Mouse (Mus musculus) lung, embryonic 16.5 days (tissue): ENCODE measurements around the gene Ikzf3. TPM values are rescaled to one million over a fixed set of nuclear protein-coding genes. Genes with fewer than 3 reads are reported as not detected.

Experiments
- ATAC-seq: fragments of 200-750 bp; cut with Nextera tagmentation; 2 replicates; pipeline ENCODE4 v1.8.0; 2017; ENCODE audit warnings: low read depth, mild to moderate bottlenecking, moderate library complexity
- H3K27ac ChIP-seq: fragments of 300-500 bp; sonication (generic); 2 replicates; pipeline ENCODE4 v1.5.1; 2014; ENCODE audit warnings: mild to moderate bottlenecking, control low read depth, low read length
- H3K27me3 ChIP-seq: fragments of 300-500 bp; sonication (generic); 2 replicates; pipeline ENCODE4 v1.6.1; 2014; ENCODE audit warnings: low read depth, low read length, mixed read lengths; ENCODE audit not compliant: control insufficient read depth, insufficient read depth
- H3K36me3 ChIP-seq: fragments of 300-500 bp; sonication (generic); 2 replicates; pipeline ENCODE4 v1.6.1; 2014; ENCODE audit warnings: low read length; ENCODE audit not compliant: control insufficient read depth, insufficient read depth
- H3K4me1 ChIP-seq: fragments of 300-500 bp; sonication (generic); replicated peaks from 2 replicates; pipeline ENCODE4 v1.6.1; 2014; ENCODE audit warnings: low read length, mixed read lengths; ENCODE audit not compliant: control insufficient read depth, insufficient read depth
- H3K4me2 ChIP-seq: fragments of 300-500 bp; sonication (generic); 2 replicates; pipeline ENCODE4 v1.6.1; 2014; ENCODE audit warnings: low read depth, low read length, control low read depth
- H3K4me3 ChIP-seq: fragments of 300-500 bp; sonication (generic); 2 replicates; pipeline ENCODE4 v1.5.1; 2014; ENCODE audit warnings: mild to moderate bottlenecking, low read length, control low read depth
- H3K9ac ChIP-seq: fragments of 300-500 bp; sonication (generic); 2 replicates; pipeline ENCODE4 v1.6.1; 2014; ENCODE audit warnings: low read length, control low read depth
- H3K9me3 ChIP-seq: fragments of 300-500 bp; sonication (generic); 2 replicates; pipeline ENCODE4 v1.6.1; 2016; ENCODE audit warnings: low read length; ENCODE audit not compliant: control insufficient read depth
- WGBS: fragments of 180-500 bp; shearing (Covaris S2); extraction: QIAGEN DNeasy Blood & Tissue Kit; methylation state at CpG from one replicate; pipeline ENCODE4 v1.1.7; 2014; 5-methylcytosine and 5-hydroxymethylcytosine counted together
- polyA plus RNA-seq: library from polyadenylated mRNA; unstranded; fragments of >200 nt; fragmentation: Nextera tagmentation; extraction: Ambion mirVana; gene quantifications from 2 replicates; pipeline ENCODE4 v1.2.1, GENCODE M21; 2015

Gene Ikzf3
- polyA plus RNA-seq, 1 experiment from 2014 or later = 0.33 TPM

DNA sequence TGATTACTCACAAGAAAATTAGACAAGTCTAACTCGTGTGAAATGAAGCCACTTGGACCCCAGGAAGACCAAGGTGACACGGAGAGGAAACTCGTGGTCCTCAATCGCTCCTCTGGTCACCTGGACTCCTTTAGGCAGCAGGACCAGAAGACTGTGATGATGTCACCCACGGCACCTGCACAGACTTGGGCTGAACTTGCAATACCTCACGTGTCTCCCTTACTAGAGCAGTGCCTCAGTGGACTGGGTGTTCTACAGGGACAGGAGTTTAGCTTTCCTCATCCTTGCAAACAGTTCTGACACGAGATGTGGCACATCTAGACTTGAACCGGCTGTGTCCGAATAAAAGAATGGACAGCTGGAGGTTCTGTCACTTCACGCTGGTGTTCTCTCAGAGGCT lies 63.8 kb downstream of the Ikzf3 start:
- H3K36me3 ChIP-seq = no peaks in the 10 kb centered on the region
- H3K9me3 ChIP-seq = no peaks in the 10 kb centered on the region
- no peak overlapping the region for H3K9ac ChIP-seq
- WGBS = 69% methylated on average over 10 of the region's 10 CpGs
- H3K27ac ChIP-seq = no peak overlapping the region
- no peak for ATAC-seq
- no peaks in the 10 kb centered on the region for H3K27me3 ChIP-seq
- H3K4me1 ChIP-seq = no peaks in the 10 kb centered on the region
- no peak overlapping the region for H3K4me3 ChIP-seq
- no peak overlapping the region for H3K4me2 ChIP-seq

DNA sequence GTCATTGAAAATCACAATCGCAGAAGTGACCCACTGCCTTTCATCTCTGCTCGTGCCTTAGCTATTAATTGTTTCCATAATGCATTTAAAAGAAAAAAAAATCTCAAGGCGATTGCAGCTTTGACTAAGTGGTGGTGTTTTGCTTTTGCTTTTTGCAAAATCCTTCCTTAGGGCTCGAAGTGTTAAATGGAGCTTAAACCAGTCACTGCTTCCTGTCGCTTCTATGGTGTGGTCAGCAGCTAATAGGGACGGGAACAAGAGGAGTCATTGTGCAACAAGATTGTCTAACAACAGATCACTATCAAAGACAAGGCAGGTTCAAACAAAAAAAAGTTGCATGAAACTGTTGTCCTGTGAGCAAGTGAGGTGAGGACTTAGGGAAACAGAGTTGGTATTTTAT lies 64.6 kb downstream of the Ikzf3 start:
- no peak overlapping the region for H3K4me3 ChIP-seq
- H3K36me3 ChIP-seq = no peaks in the 10 kb centered on the region
- H3K27ac ChIP-seq = no peak overlapping the region
- no peak overlapping the region for H3K9ac ChIP-seq
- H3K4me2 ChIP-seq = no peak overlapping the region
- H3K9me3 ChIP-seq = no peaks in the 10 kb centered on the region
- no peaks in the 10 kb centered on the region for H3K4me1 ChIP-seq
- no peaks in the 10 kb centered on the region for H3K27me3 ChIP-seq
- no peak for ATAC-seq
- 54% methylated on average over 6 of the region's 6 CpGs for WGBS

DNA sequence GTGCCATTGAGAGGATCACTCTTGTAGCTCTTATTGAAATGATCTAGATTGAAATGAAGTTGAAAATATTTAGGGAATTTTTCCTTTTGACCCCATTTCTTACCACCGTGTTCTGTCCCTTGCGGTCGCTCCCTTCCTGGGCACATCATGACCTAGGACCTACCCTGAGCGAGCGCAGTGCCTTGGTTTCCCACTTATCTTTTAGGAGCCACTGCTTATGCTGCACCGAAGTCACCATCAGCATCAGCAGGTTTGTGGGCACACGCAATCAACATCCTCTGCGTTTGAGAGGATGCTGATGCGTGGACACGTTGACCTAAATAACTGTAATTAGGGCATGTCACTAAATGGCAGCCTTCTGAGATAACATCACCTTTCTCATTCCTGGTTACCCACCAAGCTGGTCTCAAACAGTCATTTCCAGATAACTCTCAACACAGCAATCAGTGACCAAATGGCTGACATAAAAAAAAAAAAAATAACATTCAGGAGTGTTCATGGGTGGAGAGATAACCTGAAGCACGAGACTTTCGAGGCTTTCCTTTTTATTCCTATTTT lies 65.8 kb downstream of the Ikzf3 start:
- Histone ChIP-seq H3K9me3 (no peaks in the 10 kb centered on the region), H3K4me3 (no peak overlapping the region), H3K9ac (no peak overlapping the region), H3K4me2 (no peak overlapping the region), H3K36me3 (no peaks in the 10 kb centered on the region), H3K27me3 (no peaks in the 10 kb centered on the region), H3K4me1 (no peaks in the 10 kb centered on the region), H3K27ac (no peak overlapping the region)
- ATAC-seq = no peak
- 80% methylated on average over 12 of the region's 12 CpGs for WGBS

DNA sequence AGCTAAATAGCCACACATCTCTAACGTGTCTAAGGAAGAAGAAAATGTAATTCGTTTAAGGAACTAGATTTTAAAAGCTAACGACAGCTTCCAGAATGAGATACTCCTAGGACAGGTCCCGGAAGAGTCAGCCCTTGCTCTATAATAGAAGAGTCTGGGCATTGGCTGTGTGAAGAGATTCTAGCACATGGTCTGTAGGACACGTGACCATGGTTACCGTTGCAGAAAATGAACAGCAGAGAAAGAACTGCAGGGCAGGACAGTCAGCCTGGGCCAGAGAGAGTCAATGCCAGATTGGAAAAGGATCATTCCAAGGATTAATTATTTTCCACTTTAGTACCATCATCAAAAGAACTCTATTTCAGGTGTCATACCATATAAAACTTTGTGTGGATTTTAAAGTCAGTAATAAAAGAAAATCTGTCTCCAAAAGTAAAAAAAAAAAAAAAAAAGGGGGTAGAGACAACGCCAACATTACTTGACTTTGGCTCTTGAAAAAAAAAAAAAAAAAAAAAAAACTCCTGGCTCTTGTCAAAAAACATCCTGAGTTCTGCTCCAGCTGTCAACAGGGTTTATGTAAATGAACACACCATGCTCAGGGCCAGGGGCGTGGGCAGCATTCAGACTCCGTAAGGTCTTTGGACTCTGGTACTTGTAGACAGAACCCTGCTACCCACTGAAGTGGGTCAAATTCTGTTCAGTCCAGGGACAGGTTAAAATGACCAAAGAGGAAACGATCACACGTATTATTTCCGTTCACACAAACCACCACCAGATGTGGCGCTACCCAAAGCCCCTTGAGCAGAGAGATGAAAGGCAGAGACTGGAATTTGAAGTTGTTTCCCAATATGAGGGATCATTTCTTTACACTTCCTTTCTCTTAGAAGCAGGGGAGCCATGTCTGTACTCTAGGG lies 66.5 kb downstream of the Ikzf3 start:
- H3K4me1 ChIP-seq = no peaks in the 10 kb centered on the region
- WGBS = 71% methylated on average over 13 of the region's 13 CpGs
- H3K4me2 ChIP-seq = no peak overlapping the region
- H3K36me3 ChIP-seq = no peaks in the 10 kb centered on the region
- ATAC-seq = no peak
- no peak overlapping the region for H3K9ac ChIP-seq
- H3K4me3 ChIP-seq = no peak overlapping the region
- H3K9me3 ChIP-seq = no peaks in the 10 kb centered on the region
- H3K27me3 ChIP-seq = no peaks in the 10 kb centered on the region
- H3K27ac ChIP-seq = no peak overlapping the region

DNA sequence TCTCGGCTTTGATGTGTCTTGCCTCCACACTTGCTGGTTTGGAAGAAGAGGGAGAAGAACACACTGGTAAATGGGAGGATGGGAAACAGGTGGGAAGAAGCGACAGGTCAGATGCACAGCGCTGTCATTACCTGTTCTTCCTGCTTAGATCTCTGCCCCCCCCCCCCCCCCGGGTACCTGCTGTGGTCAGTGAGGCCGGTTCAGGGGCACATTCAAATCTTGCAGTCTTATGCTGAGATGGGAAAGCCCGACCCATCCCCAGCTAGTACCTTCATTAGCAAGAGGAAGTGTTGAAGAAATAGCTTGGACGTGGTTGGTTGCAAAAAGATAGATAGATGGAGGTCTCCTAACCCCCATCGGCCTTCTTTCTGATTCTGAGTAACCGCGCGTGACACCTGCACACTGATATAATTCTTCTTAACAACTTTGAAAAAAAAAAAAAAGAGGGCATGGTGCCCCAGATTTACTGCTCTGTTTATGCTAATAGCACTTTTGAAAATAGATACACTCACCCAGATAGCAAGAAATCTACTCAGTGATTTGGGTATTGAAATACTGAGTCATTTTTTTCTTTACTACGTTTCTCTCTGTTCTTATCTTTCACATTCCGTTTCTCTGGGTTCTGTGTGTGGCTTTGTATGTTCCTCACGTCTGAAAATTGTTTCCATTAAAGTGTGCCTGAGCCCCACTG lies 68.7 kb downstream of the Ikzf3 start:
- no peak overlapping the region for H3K4me3 ChIP-seq
- no peak overlapping the region for H3K4me2 ChIP-seq
- WGBS = 58% methylated on average over 14 of the region's 14 CpGs
- no peak for ATAC-seq
- no peak overlapping the region for H3K9ac ChIP-seq
- no peaks in the 10 kb centered on the region for H3K27me3 ChIP-seq
- H3K9me3 ChIP-seq = no peaks in the 10 kb centered on the region
- no peak overlapping the region for H3K27ac ChIP-seq
- no peaks in the 10 kb centered on the region for H3K36me3 ChIP-seq
- H3K4me1 ChIP-seq = no peaks in the 10 kb centered on the region

DNA sequence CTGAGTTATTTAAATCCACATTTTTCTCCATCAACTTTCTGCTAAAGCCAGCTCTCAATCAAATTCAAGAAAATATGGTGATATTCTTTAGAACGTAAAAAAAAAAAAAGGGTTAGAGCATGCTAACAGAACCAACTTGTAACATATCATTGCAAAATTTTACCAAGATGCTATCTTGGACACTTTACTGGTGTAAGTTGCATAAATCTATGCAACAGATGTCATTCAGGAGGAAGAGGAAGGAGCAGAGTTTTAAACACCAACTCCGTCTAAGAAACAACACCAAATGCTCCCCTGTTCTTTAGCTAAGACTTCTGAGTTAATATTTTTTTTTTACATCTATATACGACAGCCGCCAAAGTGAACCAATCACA lies 69.4 kb downstream of the Ikzf3 start:
- 67% methylated on average over 4 of the region's 4 CpGs for WGBS
- Histone ChIP-seq H3K4me2 (no peak overlapping the region), H3K9ac (no peak overlapping the region), H3K27ac (no peak overlapping the region), H3K4me1 (no peaks in the 10 kb centered on the region), H3K36me3 (no peaks in the 10 kb centered on the region), H3K27me3 (no peaks in the 10 kb centered on the region), H3K4me3 (no peak overlapping the region), H3K9me3 (no peaks in the 10 kb centered on the region)
- ATAC-seq = no peak

DNA sequence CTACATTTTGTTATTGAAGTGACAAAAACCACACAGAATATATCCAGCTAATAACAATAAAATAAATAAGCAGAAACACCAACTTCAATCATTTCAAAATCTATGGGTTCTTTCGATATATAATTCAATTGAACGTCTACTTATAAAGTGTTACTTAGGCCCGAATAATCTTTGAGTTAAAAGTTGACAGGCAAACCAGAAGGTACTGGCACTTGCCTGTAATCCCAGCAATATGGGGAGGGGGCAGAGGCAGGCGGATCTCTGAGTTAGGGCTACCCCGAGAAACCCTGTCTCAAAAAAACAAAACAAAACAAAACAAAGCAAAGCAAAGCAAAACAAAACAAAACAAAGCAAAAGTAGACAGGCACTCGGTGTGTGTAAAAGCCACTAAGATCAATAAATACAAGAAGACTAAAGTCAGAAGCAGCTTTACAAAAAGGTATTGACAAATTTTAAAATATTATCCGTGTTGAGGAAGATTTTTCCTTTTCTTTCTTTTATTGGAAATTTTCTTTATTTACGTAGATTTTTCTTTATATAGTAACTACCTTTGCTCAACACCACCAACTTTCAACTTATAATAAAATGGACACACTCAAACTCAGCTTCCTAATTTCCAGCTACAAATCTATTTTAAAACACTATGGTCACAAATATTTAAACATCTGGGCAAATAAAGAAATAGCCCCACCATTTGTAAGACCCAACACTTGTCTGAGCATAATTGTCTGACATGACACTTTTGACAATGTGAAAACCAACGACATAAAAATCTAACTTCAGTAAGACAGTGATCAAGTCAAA lies 70.0 kb downstream of the Ikzf3 start:
- Histone ChIP-seq H3K27me3 (no peaks in the 10 kb centered on the region), H3K27ac (no peak overlapping the region), H3K4me1 (no peaks in the 10 kb centered on the region), H3K9me3 (no peaks in the 10 kb centered on the region), H3K36me3 (no peaks in the 10 kb centered on the region), H3K4me3 (no peak overlapping the region), H3K4me2 (no peak overlapping the region), H3K9ac (no peak overlapping the region)
- no peak for ATAC-seq
- 82% methylated on average over 9 of the region's 9 CpGs for WGBS

DNA sequence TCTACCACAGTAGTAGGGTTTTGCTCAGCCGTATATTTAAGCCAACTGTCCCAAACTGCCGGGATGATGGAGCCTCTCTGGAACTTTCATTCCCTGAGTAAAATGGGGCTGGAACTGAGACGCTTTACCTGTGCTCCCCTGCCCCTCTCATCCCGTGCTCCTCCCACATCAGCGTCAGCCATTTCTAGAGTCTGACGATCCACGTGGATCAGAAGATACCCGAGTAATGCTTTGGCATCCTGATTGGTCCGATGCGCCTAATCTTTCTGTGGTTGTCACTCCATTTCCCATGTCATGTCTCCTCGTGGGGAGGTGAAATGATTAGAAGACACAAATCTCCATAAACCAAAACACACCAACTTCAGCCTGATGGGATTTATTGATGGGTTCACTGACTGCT lies 70.9 kb downstream of the Ikzf3 start:
- Histone ChIP-seq H3K9me3 (no peaks in the 10 kb centered on the region), H3K27ac (no peak overlapping the region), H3K36me3 (no peaks in the 10 kb centered on the region), H3K9ac (no peak overlapping the region), H3K4me1 (no peaks in the 10 kb centered on the region), H3K4me3 (no peak overlapping the region), H3K27me3 (no peaks in the 10 kb centered on the region), H3K4me2 (no peak overlapping the region)
- ATAC-seq = no peak
- 76% methylated on average over 11 of the region's 11 CpGs for WGBS
